Mouse (Mus musculus): ENCODE data around the gene Rubcnl. TPM values are rescaled to one million over a fixed set of nuclear protein-coding genes. Genes with fewer than 3 reads are reported as not detected.

Rubcnl gene
- 3.8 and 4.0 TPM in 2 replicates for total RNA-seq (2017)

GRCm38 (mm10) chr14:75015856-75016714, at the start of gene Rubcnl:
Gene Rubcnl, plus strand, starts transcription at chr14:75016027.
- peak; percentile 69 for ATAC-seq (replicated peaks; ENCODE audit: low read depth, poor library complexity, severe bottlenecking)

DNA sequence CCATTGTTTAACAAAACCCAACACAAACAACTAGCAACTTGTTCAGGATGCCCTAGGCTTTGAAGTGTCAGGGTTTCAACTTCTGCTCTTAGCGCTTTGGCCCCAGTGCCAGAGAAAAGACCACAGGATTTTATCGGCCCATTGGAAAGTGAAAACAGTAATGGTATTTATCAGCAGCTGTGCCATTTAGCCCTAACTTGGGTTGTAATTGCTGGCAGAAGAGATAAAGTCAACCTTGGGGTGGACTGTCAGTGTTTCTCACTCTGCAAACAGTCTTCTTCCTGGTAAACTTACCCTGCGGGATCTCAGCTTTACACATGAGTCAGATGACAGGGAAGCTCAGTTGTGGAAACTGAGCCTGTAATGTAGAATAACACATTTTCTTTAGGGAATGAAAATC, 43.6 kb upstream of the Rubcnl start:
- peak; percentile 34; the same call in 1 of the 2 replicates for ATAC-seq (replicated peaks; ENCODE audit: low read depth, poor library complexity, severe bottlenecking)

GRCm38 (mm10) chr14:74972687-74973086, 43.1 kb upstream of the Rubcnl start:
- no peak for ATAC-seq (replicated peaks; ENCODE audit: low read depth, poor library complexity, severe bottlenecking)

GRCm38 (mm10) chr14:74974136-74974651, 41.6 kb upstream of the Rubcnl start:
- peak; percentile 30; the same call in 1 of the 2 replicates for ATAC-seq (replicated peaks; ENCODE audit: low read depth, poor library complexity, severe bottlenecking)

DNA sequence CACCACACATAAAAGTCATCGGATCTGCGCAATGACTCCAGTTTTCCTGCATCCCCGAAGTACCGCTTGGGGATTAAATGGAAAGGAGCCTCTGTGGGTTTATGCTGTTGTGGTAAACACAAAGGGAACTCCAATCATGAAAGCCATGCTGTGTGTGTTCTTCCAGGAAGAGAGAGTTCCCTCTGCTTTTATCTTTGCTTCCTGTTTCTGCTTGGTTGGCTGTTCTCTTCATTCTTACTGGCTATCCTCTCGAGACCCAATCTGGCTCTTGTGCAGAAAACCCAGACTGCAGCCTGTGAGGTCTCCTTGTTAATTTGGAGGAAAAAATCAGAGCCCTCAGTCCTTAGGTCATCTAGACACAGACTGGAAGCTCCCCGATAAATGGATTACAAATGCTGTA, 38.9 kb upstream of the Rubcnl start:
- peak; percentile 44 for ATAC-seq (replicated peaks; ENCODE audit: low read depth, poor library complexity, severe bottlenecking)

- no peak for ATAC-seq (replicated peaks; ENCODE audit: low read depth, poor library complexity, severe bottlenecking)
These were observed 34.8 kb upstream of the Rubcnl start for GRCm38 (mm10) chr14:74981016-74981415.

DNA sequence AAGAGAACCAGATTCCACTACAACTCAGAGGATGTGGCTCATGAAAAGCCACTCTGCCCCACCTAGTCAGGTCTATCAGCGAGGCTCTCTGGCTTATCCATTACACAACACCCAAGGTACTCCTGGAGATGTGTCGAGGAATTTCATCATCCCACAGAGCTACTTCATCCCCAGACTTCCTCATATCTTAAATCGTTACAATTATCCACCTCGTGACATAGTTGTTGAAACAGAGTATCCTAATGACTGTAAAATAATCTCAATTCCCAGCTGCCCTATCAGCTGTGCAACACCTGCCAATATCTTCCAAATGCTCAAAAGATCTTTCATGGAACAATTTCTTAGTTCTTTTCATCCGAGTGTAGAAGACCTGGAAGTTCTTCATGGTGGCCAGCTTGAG, 32.7 kb upstream of the Rubcnl start:
- ATAC-seq (replicated peaks; ENCODE audit: low read depth, poor library complexity, severe bottlenecking): 0 out of 2 replicates have a peak, but pooled peaks have one; percentile 22

DNA sequence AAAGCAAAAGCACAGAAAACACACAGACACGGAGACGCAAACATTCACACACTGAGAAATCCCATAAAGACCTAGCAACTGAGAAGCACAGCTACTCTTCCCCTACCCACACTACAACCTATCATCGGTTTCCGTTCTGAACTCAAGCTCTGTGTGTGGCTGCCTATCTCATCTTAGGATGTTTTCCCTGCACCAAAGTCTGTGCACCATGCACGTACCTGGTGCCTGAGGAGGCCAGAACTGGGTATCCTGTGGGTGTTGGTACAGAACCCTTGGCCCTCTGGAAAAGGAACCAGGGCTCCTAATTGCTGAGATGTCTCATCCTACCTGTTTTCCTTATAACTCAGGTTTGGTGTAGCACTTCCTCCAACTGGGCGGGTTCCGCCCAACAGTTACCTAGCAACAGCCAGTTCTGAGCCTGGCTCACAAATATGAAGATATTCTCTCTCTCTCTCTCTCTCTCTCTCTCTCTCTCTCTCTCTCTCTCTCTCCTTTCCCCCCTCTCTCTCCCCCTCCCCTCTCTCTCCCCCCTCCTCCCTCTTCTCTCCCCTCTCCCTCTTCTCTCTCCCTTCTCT, 30.9 kb upstream of the Rubcnl start:
- 0 out of 2 replicates have a peak, but pooled peaks have one; percentile 33 for ATAC-seq (replicated peaks; ENCODE audit: low read depth, poor library complexity, severe bottlenecking)

- ATAC-seq (replicated peaks; ENCODE audit: low read depth, poor library complexity, severe bottlenecking): no peak
These were observed 30.2 kb upstream of the Rubcnl start for GRCm38 (mm10) chr14:74985658-74986057.

DNA sequence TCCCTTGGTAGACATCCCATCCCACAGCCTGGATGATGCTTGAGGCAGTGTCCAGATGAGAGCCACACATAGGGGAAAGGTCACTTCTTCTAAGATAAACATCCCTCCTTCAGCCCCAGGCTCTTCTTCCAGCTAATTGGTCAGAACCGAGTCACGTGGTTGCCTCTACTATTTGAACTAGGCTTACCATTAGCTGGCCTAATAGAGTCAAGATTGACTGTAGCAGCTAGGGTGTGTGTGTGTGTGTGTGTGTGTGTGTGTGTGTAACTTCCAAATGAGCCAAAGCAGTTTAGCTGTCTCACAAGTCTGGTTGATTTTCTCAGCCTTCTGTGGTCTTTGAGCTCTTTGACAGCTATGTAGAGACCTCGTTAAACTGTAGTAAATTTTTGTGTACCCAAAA, 29.3 kb upstream of the Rubcnl start:
- no peak for ATAC-seq (replicated peaks; ENCODE audit: low read depth, poor library complexity, severe bottlenecking)

GRCm38 (mm10) chr14:74989322-74989721, 26.5 kb upstream of the Rubcnl start:
- peak; percentile 74 for ATAC-seq (replicated peaks; ENCODE audit: low read depth, poor library complexity, severe bottlenecking)

- no peak for ATAC-seq (replicated peaks; ENCODE audit: low read depth, poor library complexity, severe bottlenecking)
These were observed 25.9 kb upstream of the Rubcnl start for GRCm38 (mm10) chr14:74989909-74990308.

GRCm38 (mm10) chr14:74990504-74990903, 25.3 kb upstream of the Rubcnl start:
- peak; percentile 73; the same call in 1 of the 2 replicates for ATAC-seq (replicated peaks; ENCODE audit: low read depth, poor library complexity, severe bottlenecking)

- peak; percentile 62 for ATAC-seq (replicated peaks; ENCODE audit: low read depth, poor library complexity, severe bottlenecking)
These were observed 19.3 kb upstream of the Rubcnl start for GRCm38 (mm10) chr14:74996556-74996955.

DNA sequence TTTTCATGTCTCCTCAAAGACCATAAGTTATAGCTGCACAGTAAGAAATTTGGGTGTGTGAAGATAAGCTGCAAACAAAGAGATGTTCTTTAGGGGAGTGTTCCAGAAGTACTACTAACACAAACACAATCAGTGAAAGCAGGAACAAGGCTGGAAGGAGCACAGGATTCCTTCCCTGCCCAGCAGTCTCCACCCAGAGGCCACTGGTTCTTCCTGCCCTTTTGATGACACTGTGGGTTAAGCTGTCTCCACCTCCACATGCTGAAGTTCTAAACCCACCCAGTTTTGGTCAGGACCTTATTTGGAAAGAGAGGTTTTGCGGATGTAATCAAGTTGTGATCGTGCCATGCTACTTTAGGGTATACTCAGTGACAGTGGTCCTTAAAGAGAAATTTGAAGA, 18.8 kb upstream of the Rubcnl start:
- ATAC-seq (replicated peaks; ENCODE audit: low read depth, poor library complexity, severe bottlenecking): no peak

GRCm38 (mm10) chr14:75001364-75001763, 14.5 kb upstream of the Rubcnl start:
- no peak for ATAC-seq (replicated peaks; ENCODE audit: low read depth, poor library complexity, severe bottlenecking)

GRCm38 (mm10) chr14:75003356-75003755, 12.5 kb upstream of the Rubcnl start:
- ATAC-seq (replicated peaks; ENCODE audit: low read depth, poor library complexity, severe bottlenecking): no peak

GRCm38 (mm10) chr14:75005478-75006199, 10.2 kb upstream of the Rubcnl start:
- ATAC-seq (replicated peaks; ENCODE audit: low read depth, poor library complexity, severe bottlenecking): peak; percentile 87

DNA sequence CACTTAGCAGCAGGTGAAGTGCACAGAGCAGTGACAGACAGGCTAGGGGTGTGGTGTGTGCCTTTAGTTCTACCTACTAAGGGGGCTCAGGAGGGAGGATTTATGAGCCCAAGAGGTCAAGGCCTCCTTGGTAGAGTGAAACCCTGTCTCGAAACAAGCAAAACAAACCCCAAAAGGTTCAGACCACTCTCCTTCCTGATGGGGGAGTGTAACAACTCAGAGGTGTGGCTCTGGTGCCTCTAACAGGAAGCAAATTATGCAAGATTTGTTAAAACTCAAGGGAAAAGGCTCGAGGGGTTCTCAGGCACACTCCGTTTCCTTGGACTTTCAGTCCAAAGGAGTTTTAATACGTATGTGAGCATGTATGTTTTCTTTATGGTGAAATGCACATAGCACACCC, 5.5 kb upstream of the Rubcnl start:
- ATAC-seq (replicated peaks; ENCODE audit: low read depth, poor library complexity, severe bottlenecking): peak; percentile 39; the same call in 1 of the 2 replicates

GRCm38 (mm10) chr14:75010986-75011655, 4.7 kb upstream of the Rubcnl start:
- ATAC-seq (replicated peaks; ENCODE audit: low read depth, poor library complexity, severe bottlenecking): peak; percentile 73
